Mouse (Mus musculus) CH12.LX (cell line): Measurements from ENCODE around the gene Mrps12.

Experiments
- CTCF ChIP-seq, 2 experiments: IDR thresholded peaks in 1 of 2; conservative IDR thresholded peaks in 1 of 2; 2 replicates each; pipeline ENCODE4 v1.5.1; 2011 to 2012; ENCODE audit warnings: low read depth in 2 of 2, low read length in 2 of 2, improper control_type of control experiment in 1 of 2, inconsistent platforms in 1 of 2, mild to moderate bottlenecking in 1 of 2, moderate library complexity in 1 of 2
- E2F4 ChIP-seq: IDR thresholded peaks from 2 replicates; pipeline ENCODE4 v1.6.1; 2011; ENCODE audit warnings: low read depth, low read length, improper control_type of control experiment; ENCODE audit not compliant: insufficient replicate concordance
- EP300 ChIP-seq: IDR thresholded peaks from 2 replicates; pipeline ENCODE4 v1.6.1; 2011; ENCODE audit warnings: low read length, improper control_type of control experiment
- ETS1 ChIP-seq: conservative IDR thresholded peaks from 2 replicates; pipeline ENCODE4 v1.6.1; 2012; ENCODE audit warnings: low read depth, mild to moderate bottlenecking, inconsistent platforms, low read length, improper control_type of control experiment, moderate library complexity
- MAFK ChIP-seq: IDR thresholded peaks from 2 replicates; pipeline ENCODE4 v1.6.1; 2011; ENCODE audit warnings: low read length, improper control_type of control experiment; ENCODE audit not compliant: insufficient replicate concordance
- POLR2A ChIP-seq: IDR thresholded peaks from 2 replicates; pipeline ENCODE4 v1.6.1; 2011; ENCODE audit warnings: low read depth, mild to moderate bottlenecking, improper control_type of control experiment, low read length
- ZC3H11A ChIP-seq: IDR thresholded peaks from 2 replicates; pipeline ENCODE4 v1.6.1; 2012; ENCODE audit warnings: low read depth, mild to moderate bottlenecking, inconsistent platforms, low read length, improper control_type of control experiment
- ZNF384 ChIP-seq: IDR thresholded peaks from 2 replicates; pipeline ENCODE4 v1.6.1; 2012; ENCODE audit warnings: low read depth, low read length, improper control_type of control experiment, inconsistent platforms

DNA sequence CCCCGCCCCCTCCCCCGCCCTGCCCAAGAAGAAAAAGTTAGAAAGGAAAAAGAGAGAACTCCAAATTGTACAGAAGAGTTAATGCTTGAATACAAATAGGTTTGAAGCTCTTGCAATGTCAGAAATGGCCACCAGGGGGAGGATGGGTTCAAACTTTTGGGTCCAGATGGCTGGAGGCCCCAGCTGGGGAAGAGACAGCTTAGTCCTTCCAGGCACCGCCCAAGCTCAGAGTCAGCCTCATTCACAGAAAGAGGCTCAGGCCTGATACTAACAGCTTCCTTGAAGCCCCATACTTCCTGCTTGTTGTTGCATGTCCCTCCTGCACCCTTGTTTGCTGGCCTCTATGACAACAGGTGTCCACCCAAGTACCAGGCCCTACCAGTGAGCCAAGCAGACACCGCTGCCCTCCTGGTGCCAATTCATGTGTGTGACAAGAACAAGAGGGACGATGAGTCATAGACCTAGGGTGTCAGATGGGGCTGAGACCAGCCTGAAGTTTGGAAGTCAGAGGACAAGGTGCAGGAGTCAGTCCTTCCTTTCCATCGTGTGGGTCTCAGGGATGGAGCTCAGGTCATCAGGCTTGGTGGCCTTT lies 38.5 kb upstream of the Mrps12 start:
- TF ChIP-seq POLR2A: peak; percentile 47
- no peak; the same call in 1 of the 2 replicates for TF ChIP-seq MAFK
- TF ChIP-seq CTCF (conservative IDR thresholded peaks at IDR 0.05 in 1 of 2, IDR thresholded peaks at IDR 0.05 in 1 of 2; ENCODE audit: low read depth in 2 of 2, low read length in 2 of 2): peak; percentile 58 to 92; a peak in 3 of 4 replicates
- TF ChIP-seq EP300: no peak
- TF ChIP-seq ZC3H11A: peak; percentile 67; the same call in 1 of the 2 replicates
- TF ChIP-seq ZNF384: peak; percentile 79
- no peak for TF ChIP-seq E2F4
- TF ChIP-seq ETS1: no peak; the same call in 1 of the 2 replicates
